Mouse (Mus musculus) midbrain, embryonic 16.5 days (tissue): ENCODE results near the gene Mgrn1. TPM values are rescaled to one million over a fixed set of nuclear protein-coding genes. Genes with fewer than 3 reads are reported as not detected.

Experiments used
- ATAC-seq: fragments of 200-750 bp; cut with Nextera tagmentation; 2 replicates; pipeline ENCODE4 v1.8.0; 2017; ENCODE audit warnings: moderate TSS enrichment
- H3K27ac ChIP-seq: fragments of 300-500 bp; sonication (generic); 2 replicates; pipeline ENCODE4 v1.5.1; 2014; ENCODE audit warnings: mild to moderate bottlenecking, low read length, mixed read lengths
- H3K27me3 ChIP-seq: fragments of 300-500 bp; sonication (generic); 2 replicates; pipeline ENCODE4 v1.6.1; 2014; ENCODE audit warnings: low read depth, low read length, mixed read lengths; ENCODE audit not compliant: control insufficient read depth, insufficient read depth
- H3K36me3 ChIP-seq: fragments of 300-500 bp; sonication (generic); 2 replicates; pipeline ENCODE4 v1.6.1; 2014; ENCODE audit warnings: mild to moderate bottlenecking, low read length, moderate library complexity, mixed read lengths; ENCODE audit not compliant: control insufficient read depth, insufficient read depth
- H3K4me1 ChIP-seq: fragments of 300-500 bp; sonication (generic); 2 replicates; pipeline ENCODE4 v1.6.1; 2014; ENCODE audit warnings: mild to moderate bottlenecking, low read length, mixed read lengths; ENCODE audit not compliant: control insufficient read depth, insufficient read depth
- H3K4me2 ChIP-seq: fragments of 300-500 bp; sonication (generic); 2 replicates; pipeline ENCODE4 v1.6.1; 2014; ENCODE audit warnings: mild to moderate bottlenecking, low read length, mixed read lengths
- H3K4me3 ChIP-seq: fragments of 300-500 bp; sonication (generic); 2 replicates; pipeline ENCODE4 v1.5.1; 2014; ENCODE audit warnings: low read depth, mild to moderate bottlenecking, low read length, moderate library complexity, mixed read lengths
- H3K9ac ChIP-seq: fragments of 300-500 bp; sonication (generic); 2 replicates; pipeline ENCODE4 v1.6.1; 2014; ENCODE audit warnings: low read depth, low read length, mixed read lengths
- H3K9me3 ChIP-seq: fragments of 300-500 bp; sonication (generic); replicated peaks from 2 replicates; pipeline ENCODE4 v1.6.1; 2014; ENCODE audit warnings: mild to moderate bottlenecking, low read length, mixed read lengths; ENCODE audit not compliant: control insufficient read depth, poor library complexity, severe bottlenecking
- WGBS: fragments of 180-500 bp; shearing (Covaris S2); extraction: QIAGEN DNeasy Blood & Tissue Kit; methylation state at CpG from one replicate; pipeline ENCODE4 v1.1.7; 2014; 5-methylcytosine and 5-hydroxymethylcytosine counted together
- polyA plus RNA-seq: library from polyadenylated mRNA; unstranded; fragments of >200 nt; fragmentation: Nextera tagmentation; extraction: Ambion mirVana; gene quantifications from 2 replicates; pipeline ENCODE4 v1.2.1, GENCODE M21; 2015

Gene Mgrn1
- polyA plus RNA-seq, 1 experiment from 2014 or later = 126 TPM

- no peaks in the 10 kb centered on the region for H3K36me3 ChIP-seq
- no peak for ATAC-seq
- H3K27ac ChIP-seq = no peak overlapping the region
- 88% methylated on average over 5 of the region's 5 CpGs for whole genome bisulfite sequencing
- H3K9me3 ChIP-seq = no peaks in the 10 kb centered on the region
- no peak overlapping the region for H3K9ac ChIP-seq
- no peak overlapping the region for H3K4me3 ChIP-seq
- no peaks in the 10 kb centered on the region for H3K27me3 ChIP-seq
- H3K4me2 ChIP-seq = no peak overlapping the region
- no peaks in the 10 kb centered on the region; the same call in 1 of the 2 replicates for H3K4me1 ChIP-seq
Observed at GRCm38 (mm10) chr16:4969055-4969843, 83.2 kb downstream of the Mgrn1 start.

GRCm38 (mm10) chr16:4971626-4972025 lies 85.6 kb downstream of the Mgrn1 start:
- H3K27me3 ChIP-seq = no peaks in the 10 kb centered on the region
- no peak overlapping the region for H3K9ac ChIP-seq
- no peaks in the 10 kb centered on the region for H3K36me3 ChIP-seq
- no peaks in the 10 kb centered on the region for H3K9me3 ChIP-seq
- WGBS = 85% methylated on average over 4 of the region's 4 CpGs
- no peak overlapping the region for H3K4me3 ChIP-seq
- no peak overlapping the region for H3K27ac ChIP-seq
- H3K4me2 ChIP-seq = no peak overlapping the region
- ATAC-seq = no peak
- H3K4me1 ChIP-seq = no peaks in the 10 kb centered on the region

GRCm38 (mm10) chr16:4974521-4974920 lies 88.5 kb downstream of the Mgrn1 start:
- no peak overlapping the region for H3K9ac ChIP-seq
- H3K4me2 ChIP-seq = no peak overlapping the region
- H3K4me3 ChIP-seq = no peak overlapping the region
- no peaks in the 10 kb centered on the region for H3K4me1 ChIP-seq
- ATAC-seq = no peak
- H3K27ac ChIP-seq = no peak overlapping the region
- H3K9me3 ChIP-seq = no peaks in the 10 kb centered on the region
- H3K27me3 ChIP-seq = no peaks in the 10 kb centered on the region
- 78% methylated on average over 5 of the region's 5 CpGs for WGBS
- no peaks in the 10 kb centered on the region for H3K36me3 ChIP-seq

GRCm38 (mm10) chr16:4976180-4976579 lies 90.1 kb downstream of the Mgrn1 start:
- no peak for ATAC-seq
- no peak overlapping the region for H3K4me3 ChIP-seq
- H3K9ac ChIP-seq = no peak overlapping the region
- WGBS = 81% methylated on average over 2 of the region's 2 CpGs
- H3K27me3 ChIP-seq = no peaks in the 10 kb centered on the region
- H3K36me3 ChIP-seq = no peaks in the 10 kb centered on the region
- no peak overlapping the region for H3K4me2 ChIP-seq
- no peak overlapping the region for H3K27ac ChIP-seq
- no peaks in the 10 kb centered on the region for H3K9me3 ChIP-seq
- H3K4me1 ChIP-seq = no peaks in the 10 kb centered on the region

- Histone ChIP-seq H3K27ac (no peak overlapping the region), H3K27me3 (no peaks in the 10 kb centered on the region), H3K36me3 (no peaks in the 10 kb centered on the region), H3K9me3 (no peaks in the 10 kb centered on the region), H3K4me2 (no peak overlapping the region), H3K4me3 (no peak overlapping the region), H3K9ac (no peak overlapping the region), H3K4me1 (no peaks in the 10 kb centered on the region)
- WGBS = 67% methylated on average over 5 of the region's 5 CpGs
- ATAC-seq = no peak
Observed at GRCm38 (mm10) chr16:4978275-4979051, 92.4 kb downstream of the Mgrn1 start.

GRCm38 (mm10) chr16:4979755-4980380 lies 93.8 kb downstream of the Mgrn1 start:
- no peaks in the 10 kb centered on the region for H3K36me3 ChIP-seq
- H3K4me3 ChIP-seq = no peak overlapping the region
- H3K9me3 ChIP-seq = no peaks in the 10 kb centered on the region
- WGBS = 75% methylated on average over 4 of the region's 4 CpGs
- no peak overlapping the region for H3K9ac ChIP-seq
- no peak overlapping the region for H3K4me2 ChIP-seq
- peak; percentile 58; the same call in 1 of the 2 replicates for ATAC-seq
- no peak overlapping the region for H3K27ac ChIP-seq
- H3K27me3 ChIP-seq = no peaks in the 10 kb centered on the region
- no peaks in the 10 kb centered on the region for H3K4me1 ChIP-seq

GRCm38 (mm10) chr16:4984717-4985116 lies 98.7 kb downstream of the Mgrn1 start:
- Histone ChIP-seq H3K9me3 (no peaks in the 10 kb centered on the region), H3K27ac (no peak overlapping the region), H3K4me3 (no peak overlapping the region), H3K27me3 (no peaks in the 10 kb centered on the region), H3K9ac (no peak overlapping the region), H3K4me1 (no peaks in the 10 kb centered on the region), H3K4me2 (no peak overlapping the region), H3K36me3 (no peaks in the 10 kb centered on the region)
- no peak for ATAC-seq
- 92% methylated on average over 12 of the region's 12 CpGs for WGBS
